Mouse (Mus musculus) CD4-positive, CD25-positive, alpha-beta regulatory T cell, adult 2 months (primary cell): ENCODE measurements around the gene Cerk.

Experiments
- DNase-seq: peaks from one replicate; pipeline ENCODE4 v3.0.0-alpha.2; 2012; ENCODE audit warnings: low read depth, low spot score

The Cerk gene

DNA sequence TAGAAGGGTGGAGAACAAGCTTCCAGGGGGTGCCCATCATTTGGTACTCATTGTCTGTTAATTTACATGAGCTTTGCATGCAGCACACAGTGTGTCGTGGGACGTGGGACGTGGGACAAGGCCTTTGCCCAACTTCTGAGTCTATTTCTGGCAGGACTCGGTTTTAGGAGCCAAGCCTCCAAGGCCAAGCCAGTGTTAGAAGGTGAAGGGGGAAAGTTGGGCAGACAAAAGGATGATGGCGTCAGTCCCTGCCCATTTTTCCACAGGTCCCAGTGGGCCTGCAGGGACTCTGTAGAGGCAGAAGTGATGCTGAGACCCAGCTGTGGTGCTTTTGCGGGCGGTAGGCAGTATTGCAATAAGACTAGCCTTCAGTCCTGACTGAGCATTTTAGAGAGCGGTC lies 95.4 kb downstream of the Cerk start:
- DNase-seq = no peak

DNA sequence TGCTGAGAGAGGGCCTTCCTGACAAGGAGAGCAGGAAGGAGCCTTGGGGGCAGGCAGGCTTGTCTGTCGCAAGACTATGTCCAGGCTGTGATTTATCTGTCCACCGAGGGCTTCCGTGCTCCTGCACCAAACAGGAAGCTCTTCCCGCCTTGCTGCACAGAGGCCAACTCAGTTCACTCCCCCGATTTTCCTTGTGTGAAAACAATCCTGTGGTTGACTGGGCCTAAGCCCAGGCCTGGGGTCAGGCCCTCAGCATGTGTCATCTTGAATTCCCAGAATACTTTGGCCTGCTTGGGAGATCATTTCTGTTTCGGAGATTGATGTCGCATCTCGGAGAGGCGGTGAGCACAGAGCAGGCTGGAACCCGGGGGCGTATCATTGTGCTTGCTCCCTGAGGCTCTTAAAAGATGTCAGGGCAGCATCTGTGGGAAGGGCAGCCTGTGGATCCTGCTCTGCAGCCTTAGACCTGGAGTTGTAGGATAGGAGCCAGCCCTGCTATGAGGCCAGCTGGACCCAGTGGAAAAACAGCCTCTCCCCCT lies 95.9 kb downstream of the Cerk start:
- no peak for DNase-seq
